Mouse (Mus musculus) frontal cortex, postnatal 14 days (tissue): ENCODE results near the gene Ppm1g.

Experiments used
- DNase-seq, 2 experiments: peaks; one replicate each; pipeline ENCODE4 v3.0.0; 2022; ENCODE audit warnings: low spot score in 2 of 2

Ppm1g gene

DNA sequence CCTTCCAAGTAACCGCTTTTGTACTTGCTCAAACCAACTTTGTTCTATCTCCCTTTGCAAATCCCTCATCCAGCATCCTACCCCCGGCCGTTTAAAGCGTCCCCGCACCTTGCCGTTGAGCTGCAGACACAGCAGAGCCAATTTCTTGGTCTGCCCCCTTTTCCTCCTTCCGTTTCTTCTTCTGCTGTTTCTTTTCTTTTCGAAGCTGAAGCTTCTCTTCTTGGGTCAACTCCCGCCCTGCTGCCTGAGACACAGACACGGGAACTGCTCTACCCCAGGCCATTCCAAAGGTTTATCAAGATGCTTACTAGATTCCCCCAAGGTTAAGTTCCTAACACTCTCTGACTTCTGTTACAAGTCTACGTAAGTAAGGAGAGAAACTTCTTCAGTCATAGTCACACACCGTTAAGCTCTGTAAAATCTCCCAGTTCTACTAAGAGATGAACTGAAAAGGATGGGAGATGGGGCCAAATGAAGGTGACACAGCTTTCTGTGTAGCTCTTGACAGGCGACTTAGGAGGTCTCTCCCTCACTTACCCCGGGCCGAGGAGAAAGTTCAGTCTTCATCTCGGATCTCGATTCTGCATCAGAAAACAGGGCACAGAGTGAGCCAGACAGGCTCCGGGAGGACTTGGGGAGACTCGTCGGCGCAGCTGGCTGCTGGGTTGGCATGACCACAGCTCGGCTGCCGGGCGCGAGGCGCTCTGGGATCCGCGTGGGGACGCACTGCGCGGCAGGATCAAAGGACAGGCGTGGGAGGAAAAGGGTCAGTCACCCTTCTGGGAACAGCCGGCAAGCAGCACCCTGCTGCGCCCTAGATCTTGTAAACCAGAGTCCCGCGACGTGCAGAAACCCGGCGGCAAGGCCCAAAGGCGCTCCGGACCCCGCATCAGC lies 28.2 kb downstream of the Ppm1g start:
- no peak for DNase-seq

GRCm38 (mm10) chr5:31190201-31190600 lies 30.3 kb downstream of the Ppm1g start:
- DNase-seq = no peak

GRCm38 (mm10) chr5:31188223-31188840 lies 32.2 kb downstream of the Ppm1g start:
- DNase-seq = no peak

- DNase-seq = no peak
Observed at GRCm38 (mm10) chr5:31183678-31184077, 36.8 kb downstream of the Ppm1g start.

GRCm38 (mm10) chr5:31181183-31181770 lies 39.2 kb downstream of the Ppm1g start:
- DNase-seq = no peak

DNA sequence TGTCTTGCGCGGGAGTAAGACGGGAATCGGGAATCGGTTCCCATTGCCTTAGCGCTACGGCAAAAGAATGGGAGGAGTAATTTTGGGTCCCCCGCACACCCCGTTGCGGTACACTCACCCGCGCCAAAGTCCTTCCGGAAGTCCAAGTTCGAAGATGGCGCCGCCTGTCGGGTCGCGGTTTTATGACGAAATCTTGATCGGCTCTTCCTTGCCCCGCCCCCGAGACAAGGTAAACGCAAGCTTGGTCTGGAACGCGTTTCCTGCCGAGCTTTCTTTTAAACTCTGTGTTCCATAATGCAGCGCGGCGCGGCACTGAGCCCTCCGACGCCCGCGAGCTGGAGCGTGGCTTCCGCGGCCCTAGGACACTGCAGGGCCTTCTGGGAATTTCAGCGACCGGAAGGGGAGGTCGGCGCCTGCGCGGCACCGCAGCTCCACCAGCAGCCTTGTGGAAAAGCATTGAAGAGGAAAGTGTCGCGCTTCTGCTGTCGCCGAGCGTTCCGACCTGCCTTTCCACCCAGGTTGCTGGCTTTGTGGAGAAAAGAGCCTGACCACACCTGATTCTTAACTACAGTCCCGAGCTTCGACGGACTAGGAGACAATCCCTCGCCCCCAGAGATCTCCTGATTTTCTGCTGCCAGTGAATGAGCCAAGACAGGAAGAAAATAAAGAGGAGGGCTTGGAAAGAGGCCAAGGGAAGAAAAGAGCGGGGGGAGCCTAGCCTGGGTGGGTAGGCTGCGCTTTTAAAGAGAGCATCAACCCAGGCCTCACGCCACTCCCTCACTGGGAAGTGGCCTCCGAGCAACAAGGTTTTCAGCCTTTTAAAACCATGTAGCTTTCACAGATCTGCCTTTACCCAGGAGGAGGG lies 40.5 kb downstream of the Ppm1g start, which contains the start of the genes Gm29609 and Gtf3c2:
Gene Gm29609, minus strand, starts transcription at position 146 of the 865 bp plus-strand sequence.
Gene Gtf3c2, minus strand, starts transcription at position 379 of the 865 bp plus-strand sequence.
- DNase-seq = peak; percentile 94 to 95

DNA sequence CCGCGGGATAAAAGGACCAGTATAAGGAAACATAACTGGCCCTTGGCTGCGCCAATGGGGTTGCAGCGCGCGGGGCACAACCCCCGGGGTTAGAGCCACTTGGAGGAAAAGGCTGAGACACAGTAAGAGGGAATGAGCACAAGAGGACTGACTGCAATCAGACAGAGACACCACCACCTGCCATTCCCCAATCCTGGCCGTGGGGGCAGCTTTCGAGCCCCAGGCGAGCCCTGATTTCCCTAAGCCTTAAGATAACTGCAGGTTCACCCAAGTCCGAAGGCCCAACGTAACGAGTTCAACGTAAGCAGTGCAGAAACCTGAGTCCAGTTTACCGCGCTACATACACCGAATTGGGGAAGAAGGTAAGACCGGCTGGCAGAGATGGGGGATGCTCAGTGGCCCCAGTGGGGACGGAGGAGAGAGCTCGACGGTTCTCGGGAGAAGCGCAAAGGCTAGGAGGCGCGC lies 41.2 kb downstream of the Ppm1g start:
- peak in 1 of 2 experiments; percentile 37 for DNase-seq

GRCm38 (mm10) chr5:31168630-31169029 lies 51.9 kb downstream of the Ppm1g start:
- no peak for DNase-seq

DNA sequence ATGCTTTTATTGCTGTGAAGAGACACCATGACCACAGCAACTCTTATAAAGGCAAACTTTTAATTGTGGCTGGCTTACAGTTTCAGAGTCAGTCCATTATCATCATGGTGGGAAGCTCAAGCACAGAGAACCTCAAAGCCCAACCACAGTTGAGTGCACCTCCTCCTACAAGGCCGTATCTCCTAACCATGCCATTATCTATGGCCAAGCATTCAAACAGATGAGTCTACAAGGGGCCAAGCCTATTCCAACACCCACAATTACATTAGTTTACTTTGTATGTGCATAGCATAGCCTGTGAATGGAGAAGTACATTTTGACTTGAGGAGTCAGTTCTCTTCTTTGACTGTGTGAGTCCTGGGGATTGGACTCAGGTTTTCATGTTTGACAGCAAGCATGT lies 55.6 kb downstream of the Ppm1g start:
- no peak for DNase-seq

DNA sequence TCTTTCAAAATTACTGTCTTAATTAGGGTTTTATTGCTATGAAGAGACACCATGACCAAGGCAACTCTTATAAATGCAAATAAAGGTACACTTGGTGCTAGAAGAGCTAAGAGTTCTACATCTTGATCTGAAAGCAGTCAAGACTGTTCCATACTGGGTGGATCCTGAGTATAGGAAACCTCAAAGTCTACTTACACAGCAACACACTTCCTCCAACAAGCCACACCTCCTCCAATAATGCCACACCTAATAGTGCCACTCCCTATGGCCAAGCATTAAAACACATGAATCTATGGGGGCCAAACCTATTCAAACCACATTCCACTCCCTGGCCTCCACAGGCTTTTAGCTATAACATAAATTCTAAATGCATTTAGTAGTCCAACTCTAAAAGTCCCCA lies 58.0 kb downstream of the Ppm1g start:
- no peak for DNase-seq

- DNase-seq = peak; percentile 73 to 74
Observed at GRCm38 (mm10) chr5:31154152-31154553, 66.3 kb downstream of the Ppm1g start, which contains the start of gene Mpv17. Mpv17 (minus strand) TSS chr5:31154251.

- DNase-seq = no peak
Observed at GRCm38 (mm10) chr5:31153516-31154151, 66.9 kb downstream of the Ppm1g start.
